Mouse (Mus musculus) fibroblast of lung, adult 2 months (primary cell): ENCODE data around the gene Styk1.

Experiments used
- DNase-seq: peaks from one replicate; pipeline ENCODE4 v3.0.0-alpha.2; 2011; ENCODE audit warnings: low read depth

Gene Styk1

DNA sequence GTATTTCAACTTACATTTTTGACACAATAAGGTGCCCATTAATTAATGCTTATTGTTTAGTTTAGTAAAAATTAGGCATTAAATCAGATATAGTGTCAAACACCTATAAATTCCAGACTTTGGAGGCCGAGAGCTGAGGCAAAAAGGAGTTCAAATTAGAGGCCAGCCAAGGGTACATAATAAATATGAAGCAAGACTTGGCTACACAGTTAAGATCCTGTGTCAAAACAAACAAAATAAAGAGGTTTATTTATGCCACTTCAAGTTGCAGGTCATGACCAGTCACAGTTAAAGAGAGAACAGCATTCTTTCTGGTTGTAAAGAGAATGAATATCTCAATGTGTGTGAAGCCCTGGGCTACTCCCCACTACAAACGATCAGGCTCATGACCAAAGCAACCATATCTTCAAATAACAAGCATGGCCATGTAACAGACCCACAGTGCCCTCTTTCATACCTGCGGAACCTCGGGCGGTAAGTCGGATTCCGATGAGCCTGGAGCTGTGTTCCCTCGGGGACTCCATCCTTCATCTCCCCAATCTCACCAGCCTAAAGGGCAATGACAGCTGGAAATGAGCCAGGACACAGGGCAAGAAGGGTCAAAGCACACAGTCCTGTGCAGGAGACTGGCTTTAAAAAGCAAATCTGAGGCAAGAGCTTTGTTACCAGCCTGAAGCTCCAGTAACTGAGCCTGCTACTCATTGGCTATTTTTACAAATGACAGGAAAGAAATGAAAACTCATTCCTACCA lies 16.6 kb upstream of the Styk1 start:
- DNase-seq, result no peak

DNA sequence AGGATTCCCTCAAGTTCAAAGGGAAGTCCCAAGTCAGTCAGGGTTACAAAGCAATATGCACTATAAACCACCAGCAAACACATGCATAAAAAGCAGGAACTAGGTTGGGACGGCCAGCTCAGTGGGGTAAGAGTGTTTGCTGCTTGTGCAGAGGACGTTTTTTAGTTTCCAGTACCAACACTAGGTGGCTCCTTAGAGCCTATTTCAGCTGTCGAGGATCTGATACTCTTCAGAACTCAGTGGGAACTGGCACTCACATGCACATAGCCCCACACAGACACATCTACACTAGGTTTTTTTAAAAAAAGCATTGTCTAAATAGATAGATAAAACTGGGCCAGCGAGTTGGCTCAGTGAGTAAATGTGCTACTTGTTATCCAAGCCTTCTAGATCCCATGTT lies 13.7 kb upstream of the Styk1 start:
- no peak for DNase-seq

DNA sequence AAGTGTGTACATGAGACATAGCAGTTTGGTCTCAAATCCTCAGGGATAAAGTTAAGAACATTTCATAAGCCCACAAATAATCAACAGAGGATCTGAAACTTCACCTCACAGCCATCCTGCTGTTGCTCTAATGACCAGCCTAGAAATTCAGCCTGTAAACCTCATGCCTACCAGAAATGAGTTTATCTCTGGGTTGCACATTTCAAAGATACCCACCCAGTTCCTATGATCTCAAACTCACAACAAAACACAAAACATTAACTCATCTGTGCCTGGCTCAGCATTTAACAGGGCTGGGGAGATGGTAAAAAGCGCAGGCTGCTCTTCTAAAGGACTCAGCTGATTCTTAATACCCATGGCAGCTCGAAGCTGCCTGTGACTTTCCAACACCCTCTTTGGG lies 11.0 kb upstream of the Styk1 start:
- no peak for DNase-seq

GRCm38 (mm10) chr6:131362987-131363765 lies 9.8 kb upstream of the Styk1 start:
- no peak for DNase-seq

DNA sequence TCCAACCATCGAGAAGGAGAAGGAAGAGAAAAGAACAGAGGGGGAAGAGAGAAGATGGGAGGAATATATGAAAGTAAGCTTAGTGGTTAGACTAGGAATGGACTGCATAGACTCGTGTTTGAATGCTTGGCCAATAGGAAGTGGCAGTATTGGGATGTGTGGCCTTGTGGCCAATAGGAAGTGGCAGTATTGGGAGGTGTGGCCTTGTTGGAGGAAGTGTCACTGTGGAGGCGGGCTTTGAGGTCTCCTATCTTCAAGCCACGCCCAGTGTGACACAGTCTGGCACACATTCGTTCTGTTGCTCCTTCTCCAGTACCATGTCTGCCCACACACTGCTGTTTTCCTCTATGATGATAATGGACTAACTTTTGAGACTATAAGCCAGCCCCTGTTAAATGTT lies 7.3 kb upstream of the Styk1 start:
- DNase-seq, result no peak

DNA sequence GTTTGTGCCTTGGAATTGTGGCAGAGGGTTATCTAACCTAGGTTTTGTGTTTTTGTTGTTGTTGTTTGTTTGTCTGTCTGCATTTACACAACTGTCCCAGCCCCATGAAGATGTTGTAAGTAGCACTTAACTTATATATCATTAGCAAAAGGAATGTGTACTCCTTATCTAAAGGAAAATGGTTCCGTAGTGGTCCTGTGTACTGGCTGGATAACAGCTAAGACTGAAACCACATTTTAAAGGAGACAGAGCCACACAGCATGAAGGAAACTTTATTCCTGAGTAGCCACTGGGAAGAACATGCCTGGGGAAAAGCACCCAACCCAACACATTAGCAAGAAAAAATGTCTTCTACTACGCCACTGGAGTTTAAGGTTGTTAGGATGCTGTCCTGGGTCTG lies 6.1 kb upstream of the Styk1 start:
- no peak for DNase-seq

DNA sequence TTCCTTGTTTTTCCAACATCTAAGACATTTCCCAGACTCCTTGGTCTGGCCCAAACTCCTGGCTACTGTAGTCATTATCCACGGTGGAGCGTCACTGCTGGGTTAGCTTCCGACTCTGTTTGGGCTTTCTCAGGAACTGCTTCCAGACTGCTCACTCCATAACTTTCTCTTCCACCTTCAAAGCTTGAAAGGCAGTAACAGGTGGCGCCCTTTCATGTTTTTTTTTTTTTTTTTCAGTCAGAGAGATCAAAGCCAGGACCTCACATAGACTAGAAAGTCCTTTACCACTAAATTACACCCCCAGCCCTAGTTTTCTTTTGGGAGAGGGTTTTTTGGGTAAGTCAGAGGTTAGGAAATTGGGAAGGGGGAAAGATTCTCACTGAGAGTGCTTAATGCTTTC lies 1.5 kb upstream of the Styk1 start:
- no peak for DNase-seq

- DNase-seq, result peak; percentile 20
Observed at GRCm38 (mm10) chr6:131347026-131347425, 6.4 kb downstream of the Styk1 start.

GRCm38 (mm10) chr6:131344346-131344745 lies 9.1 kb downstream of the Styk1 start:
- no peak for DNase-seq

DNA sequence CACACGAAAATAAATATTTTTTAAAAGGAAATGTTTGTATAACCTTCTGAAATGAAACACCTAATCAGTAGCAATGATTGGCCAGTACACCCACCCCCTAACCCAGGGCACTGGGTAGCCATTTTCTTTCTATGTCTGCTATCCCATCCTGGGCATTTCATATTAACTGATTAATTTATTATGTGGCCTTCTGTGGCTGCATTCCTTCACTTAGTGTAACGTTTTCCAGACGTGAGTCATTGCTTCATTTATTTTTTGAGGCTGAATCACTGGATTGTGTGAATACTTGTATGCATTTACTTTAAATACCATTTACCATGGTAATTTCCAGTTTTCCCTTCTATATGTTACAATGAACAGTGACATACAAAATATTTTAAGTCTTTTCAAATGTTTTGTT lies 13.3 kb downstream of the Styk1 start:
- DNase-seq, result no peak

DNA sequence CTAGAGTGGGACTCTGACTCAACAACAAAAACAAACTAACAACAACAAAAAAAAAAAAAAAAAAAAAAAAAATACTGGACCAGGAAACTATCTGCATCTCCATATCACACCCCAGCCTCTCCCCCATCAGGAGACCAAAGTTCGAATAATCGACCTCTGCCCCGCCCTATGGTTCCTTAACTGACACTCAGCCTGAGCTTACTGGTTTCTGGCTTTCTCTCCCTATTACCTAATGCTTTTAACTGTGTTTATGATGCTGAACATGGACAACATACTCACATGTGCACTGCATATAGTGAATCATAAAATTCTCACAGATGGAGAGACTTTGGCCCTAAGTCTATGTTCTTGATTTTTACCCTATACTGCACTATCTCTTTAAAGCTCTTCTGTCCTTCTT lies 14.1 kb downstream of the Styk1 start:
- DNase-seq, result no peak

- DNase-seq, result no peak
Observed at GRCm38 (mm10) chr6:131338787-131339186, 14.6 kb downstream of the Styk1 start.

- no peak for DNase-seq
Observed at GRCm38 (mm10) chr6:131327076-131327475, 26.3 kb downstream of the Styk1 start.

DNA sequence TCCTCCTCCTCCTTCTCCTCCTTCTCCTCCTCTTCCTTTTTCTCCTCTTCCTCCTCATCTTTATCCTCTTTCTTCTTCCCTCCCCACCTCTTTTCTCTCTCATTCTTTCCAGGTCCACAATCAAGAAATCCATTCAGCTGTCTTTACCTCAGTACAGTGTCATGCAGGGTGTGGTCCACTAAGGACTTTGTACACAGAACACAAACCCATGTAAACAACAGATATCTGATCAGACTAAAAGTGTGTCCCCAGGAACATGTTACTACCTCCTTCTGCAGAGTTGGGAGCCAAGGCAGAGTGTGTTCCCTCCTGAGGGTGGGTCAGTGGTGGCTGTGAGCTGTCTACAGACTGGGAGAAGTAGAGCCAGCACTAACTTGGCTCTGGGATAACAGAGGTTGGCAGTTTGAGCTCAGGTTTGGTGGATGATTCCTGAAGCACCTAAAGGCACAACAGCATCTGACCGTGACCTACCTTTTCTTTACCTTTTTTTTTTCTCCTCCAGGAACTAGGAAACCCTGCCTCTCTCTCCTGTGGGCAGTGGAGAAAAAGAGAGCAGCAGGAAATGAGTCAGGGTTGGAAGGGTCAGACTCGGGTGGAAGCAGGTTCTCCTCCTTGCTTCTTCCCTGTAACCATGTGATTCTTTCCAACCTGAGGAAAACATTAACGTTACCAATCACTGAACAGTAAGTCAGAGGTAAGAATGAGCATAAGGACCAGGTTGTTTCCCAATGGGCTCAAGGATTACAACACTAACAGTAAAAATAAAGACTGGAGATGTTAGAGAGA lies 31.4 kb downstream of the Styk1 start:
- DNase-seq, result no peak

GRCm38 (mm10) chr6:131316155-131317101 lies 37.0 kb downstream of the Styk1 start:
- no peak for DNase-seq

GRCm38 (mm10) chr6:131308031-131308430 lies 45.4 kb downstream of the Styk1 start:
- no peak for DNase-seq

GRCm38 (mm10) chr6:131304776-131305175 lies 48.6 kb downstream of the Styk1 start:
- no peak for DNase-seq

DNA sequence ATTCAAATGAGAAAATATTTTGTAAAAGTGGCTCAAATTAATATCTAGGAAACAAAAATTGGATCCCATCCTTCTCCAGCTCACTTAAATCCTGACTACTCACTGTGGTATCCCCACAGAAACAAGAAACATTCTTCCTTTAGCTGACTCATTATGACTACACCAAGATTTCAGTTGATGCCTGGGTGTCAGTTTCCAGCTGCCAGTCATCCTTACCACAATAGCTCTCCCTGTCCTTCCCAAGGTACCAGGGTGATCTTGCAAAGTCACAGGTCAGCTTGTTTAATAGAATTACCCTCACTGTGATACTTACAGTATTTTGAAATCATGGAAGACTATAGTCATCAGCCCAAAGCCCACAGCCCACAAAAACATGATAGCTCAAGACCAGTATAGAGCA lies 54.9 kb downstream of the Styk1 start:
- peak; percentile 39 for DNase-seq

DNA sequence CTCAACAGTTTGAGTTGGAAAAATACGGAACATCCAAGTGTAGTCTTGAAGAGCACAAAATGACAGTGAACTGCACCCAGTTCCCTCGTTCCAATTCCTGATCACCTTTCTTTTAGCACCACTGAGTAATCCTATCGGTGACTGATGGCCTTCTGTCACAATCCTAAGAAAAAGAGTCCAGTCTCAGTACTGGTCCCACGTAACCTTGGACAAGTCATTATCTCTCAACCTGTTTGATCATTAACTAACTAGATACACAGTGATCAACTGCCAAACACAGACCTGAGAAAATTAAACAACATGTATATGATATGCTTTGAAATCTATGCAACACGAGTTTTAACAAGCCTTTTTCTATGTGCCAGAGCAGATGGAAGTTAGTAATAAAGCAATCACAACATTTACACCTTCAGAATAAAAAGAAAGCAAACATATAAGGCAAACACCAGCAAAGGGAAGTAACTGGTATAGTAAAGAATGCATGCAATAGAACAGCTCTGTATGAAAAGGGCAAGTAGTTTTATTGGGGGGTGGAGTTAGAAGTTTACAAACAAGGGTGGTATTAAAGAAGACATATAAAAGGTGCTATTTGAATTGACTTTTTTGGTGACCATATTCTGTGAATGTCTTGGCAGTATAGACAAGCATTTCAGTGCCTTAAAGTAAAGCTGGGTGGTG lies 58.8 kb downstream of the Styk1 start:
- no peak for DNase-seq

DNA sequence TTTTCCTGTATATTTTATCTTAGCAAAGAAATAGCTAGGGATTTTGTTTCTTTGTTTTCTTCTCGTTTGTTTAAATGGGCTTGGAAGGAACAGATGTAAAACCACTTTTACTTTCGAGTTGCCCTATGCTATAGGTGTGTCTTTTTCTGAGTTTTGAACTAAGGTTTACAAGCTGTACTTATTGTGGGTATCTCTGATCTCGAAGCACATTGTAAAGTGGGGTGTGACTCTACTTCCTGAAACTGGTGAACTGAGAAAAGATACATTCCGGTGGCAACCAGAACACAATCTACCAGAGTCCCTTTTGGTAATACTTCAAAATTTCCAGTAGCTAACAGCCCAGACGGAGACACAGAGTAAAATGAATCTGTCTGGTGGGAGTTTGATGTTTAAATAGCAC lies 59.5 kb downstream of the Styk1 start:
- no peak for DNase-seq
